Mouse (Mus musculus): ENCODE measurements at regions not wholly inside any gene's neighbourhood (a gene's known extent, or its start where the extent isn't known, plus 50 kb on each side); places are given as distances from the start of the nearest gene placed in this dataset.

GRCm38 (mm10) chr2:30685137-30685860 lies 90.5 kb downstream of the Cstad start:
- in situ Hi-C loops (cut with MboI; ENCODE audit: low pct_ligation_motif_present, low pct_unique_long_range_greater_than_20kb, low sequenced_read_pairs), result no loop called here

DNA sequence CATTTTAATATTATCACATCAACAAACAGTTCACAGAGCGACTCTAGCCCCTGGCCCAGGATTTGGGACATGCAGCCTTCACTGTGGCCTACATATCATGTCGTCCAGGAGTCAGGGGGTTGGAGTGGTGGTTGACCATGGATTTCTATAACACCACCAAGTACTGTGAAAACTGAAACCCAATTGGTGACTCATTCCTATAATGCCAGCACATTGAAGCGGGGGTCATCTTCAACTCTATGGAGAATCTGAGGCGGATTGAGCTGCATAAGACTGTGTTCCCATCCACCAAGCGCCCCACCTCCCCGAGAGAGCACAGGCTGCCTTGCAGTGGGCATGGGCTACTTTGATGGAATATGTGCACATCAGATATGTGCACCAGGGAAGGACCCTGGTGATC lies 89.6 kb downstream of the Cstad start:
- H3K27ac ChIP-seq (ENCODE audit: insufficient read depth, low read depth), result no peak overlapping the region
- dilution Hi-C loops (cut with MboI; ENCODE audit: extremely low pct_ligation_motif_present, extremely low pct_unique_long_range_greater_than_20kb, low sequenced_read_pairs), result no loop called here

More at GRCm38 (mm10) chr2:30685137-30685860, 90.5 kb downstream of the Cstad start:
- Histone ChIP-seq H3K4me3 (replicated peaks in 1 of 3; ENCODE audit: low read depth in 2 of 3, low read length in 2 of 3, poor library complexity in 1 of 3) (no peak overlapping the region), H3K9me3 (replicated peaks; ENCODE audit: low read length) (no peaks in the 10 kb centered on the region), H3K36me3 (replicated peaks in 1 of 2; ENCODE audit: control insufficient read depth in 1 of 2, insufficient read depth in 1 of 2, low read length in 1 of 2) (no peaks in the 10 kb centered on the region), H3K9ac (ENCODE audit: insufficient read depth, low read depth) (no peak overlapping the region), H3K79me2 (replicated peaks; ENCODE audit: control insufficient read depth, extremely low read depth, insufficient read depth, poor library complexity, severe bottlenecking) (no peaks in the 10 kb centered on the region), H3K4me1 (ENCODE audit: control insufficient read depth in 1 of 2, insufficient read depth in 2 of 2) (peaks cover 9 to 18% of the 10 kb centered on the region in 2 experiments), H3K27me3 (replicated peaks) (peaks cover 7% of the 10 kb centered on the region), H3K4me2 (ENCODE audit: insufficient read depth, low read depth, poor library complexity, severe bottlenecking) (no peak overlapping the region), H3K27ac (ENCODE audit: insufficient read depth, low read depth) (no peak overlapping the region)
- dilution Hi-C loops (cut with MboI; ENCODE audit: extremely low pct_ligation_motif_present, extremely low pct_unique_long_range_greater_than_20kb, low sequenced_read_pairs), result no loop called here
- TF ChIP-seq POLR2A (IDR thresholded peaks at IDR 0.05; ENCODE audit: low read depth, low read length) (no peak), HCFC1 (IDR thresholded peaks at IDR 0.05; ENCODE audit: low read depth, low read length) (no peak), ZC3H11A (IDR thresholded peaks at IDR 0.05; ENCODE audit: low read depth, low read length) (no peak), JUN (IDR thresholded peaks at IDR 0.05; ENCODE audit: insufficient read depth, low read depth, low read length) (no peak)
- no peak for DNase-seq (ENCODE audit: extremely low read depth)

DNA sequence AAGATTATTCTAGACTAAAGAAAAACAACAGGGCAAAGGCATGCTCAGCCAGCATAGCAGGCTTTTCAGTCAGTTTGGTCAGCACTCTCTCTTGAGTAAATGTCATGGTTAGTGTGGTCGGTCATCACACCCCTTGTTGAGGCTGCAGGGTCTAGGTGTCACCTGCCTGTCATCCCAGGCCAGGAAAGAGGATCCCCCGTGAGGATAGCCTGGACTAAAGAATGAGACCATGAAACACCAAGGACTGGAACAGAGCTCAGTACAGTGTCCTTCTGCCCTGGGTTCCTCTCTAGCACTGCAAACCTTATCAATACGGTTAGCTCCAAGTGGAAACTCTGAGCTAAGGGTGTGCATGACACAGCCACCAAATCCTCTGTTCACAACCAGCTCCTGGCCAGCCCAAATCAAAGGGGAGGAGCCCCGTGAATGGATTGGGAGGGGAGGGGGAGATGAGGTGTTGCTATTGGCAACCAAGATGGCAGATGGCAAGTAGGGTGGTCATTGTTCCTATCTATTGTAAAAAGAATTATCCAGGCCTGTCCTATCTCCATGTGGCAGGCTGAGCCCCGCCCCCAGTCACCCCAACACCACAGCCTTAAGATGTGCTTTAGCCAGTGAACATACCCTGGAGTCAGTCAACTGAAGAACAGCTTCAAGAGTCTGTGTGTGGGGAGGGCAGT lies 87.4 kb downstream of the Cstad start:
- in situ Hi-C loops (cut with MboI; ENCODE audit: low pct_ligation_motif_present, low pct_unique_long_range_greater_than_20kb, low sequenced_read_pairs) (no loop called here), dilution Hi-C loops (cut with MboI; ENCODE audit: extremely low pct_ligation_motif_present, extremely low pct_unique_long_range_greater_than_20kb, low sequenced_read_pairs) (no loop called here)
- no peak overlapping the region for H3K4me3 ChIP-seq (replicated peaks in 1 of 3; ENCODE audit: low read depth in 2 of 3, low read length in 2 of 3, poor library complexity in 1 of 3)
- peaks cover 10% of the 10 kb centered on the region for H3K27me3 ChIP-seq (replicated peaks)
- H3K4me2 ChIP-seq (ENCODE audit: insufficient read depth, low read depth, poor library complexity, severe bottlenecking), result no peak overlapping the region
- no peaks in the 10 kb centered on the region for H3K36me3 ChIP-seq (replicated peaks in 1 of 2; ENCODE audit: control insufficient read depth in 1 of 2, insufficient read depth in 1 of 2, low read length in 1 of 2)
- H3K79me2 ChIP-seq (replicated peaks; ENCODE audit: control insufficient read depth, extremely low read depth, insufficient read depth, poor library complexity, severe bottlenecking), result no peaks in the 10 kb centered on the region
- DNase-seq (ENCODE audit: extremely low read depth), result no peak
- TF ChIP-seq IRF4 (IDR thresholded peaks at IDR 0.05; ENCODE audit: low read depth, low read length) (no peak), ZC3H11A (IDR thresholded peaks at IDR 0.05; ENCODE audit: low read depth, low read length) (no peak), TCF12 (IDR thresholded peaks at IDR 0.05; ENCODE audit: low read depth, low read length) (no peak), JUND (conservative IDR thresholded peaks at IDR 0.05; ENCODE audit: low read depth, low read length) (no peak), SIN3A (IDR thresholded peaks at IDR 0.05; ENCODE audit: low read length) (no peak), ZMIZ1 (IDR thresholded peaks at IDR 0.05; ENCODE audit: low read depth, low read length) (no peak)
- H3K9me3 ChIP-seq (replicated peaks; ENCODE audit: low read length), result peaks cover 9% of the 10 kb centered on the region
- peaks cover 3 to 13% of the 10 kb centered on the region in 2 experiments; a peak in 3 of 4 replicates for H3K4me1 ChIP-seq (ENCODE audit: control insufficient read depth in 1 of 2, insufficient read depth in 2 of 2)
- H3K9ac ChIP-seq (ENCODE audit: insufficient read depth, low read depth), result no peak overlapping the region
- no peak overlapping the region for H3K27ac ChIP-seq (ENCODE audit: insufficient read depth, low read depth)

More for the DNA sequence above, 89.6 kb downstream of the Cstad start:
- in situ Hi-C loops (cut with MboI; ENCODE audit: low pct_ligation_motif_present, low pct_unique_long_range_greater_than_20kb, low sequenced_read_pairs), result no loop called here
- H3K9ac ChIP-seq (ENCODE audit: insufficient read depth, low read depth), result no peak overlapping the region
- no peak overlapping the region for H3K4me2 ChIP-seq (ENCODE audit: insufficient read depth, low read depth, poor library complexity, severe bottlenecking)
- no peaks in the 10 kb centered on the region for H3K79me2 ChIP-seq (replicated peaks; ENCODE audit: control insufficient read depth, extremely low read depth, insufficient read depth, poor library complexity, severe bottlenecking)
- no peak overlapping the region for H3K4me3 ChIP-seq (replicated peaks in 1 of 3; ENCODE audit: low read depth in 2 of 3, low read length in 2 of 3, poor library complexity in 1 of 3)
- H3K4me1 ChIP-seq (ENCODE audit: control insufficient read depth in 1 of 2, insufficient read depth in 2 of 2), result peaks cover 2 to 11% of the 10 kb centered on the region in 2 experiments; a peak in 3 of 4 replicates
- peaks cover 6% of the 10 kb centered on the region for H3K9me3 ChIP-seq (replicated peaks; ENCODE audit: low read length)
- no peak for DNase-seq (ENCODE audit: extremely low read depth)
- TF ChIP-seq UBTF (IDR thresholded peaks at IDR 0.05; ENCODE audit: low read depth, low read length), result no peak
- TF ChIP-seq E2F4 (IDR thresholded peaks at IDR 0.05; ENCODE audit: insufficient replicate concordance, low read depth, low read length), result no peak
- no peak for TF ChIP-seq CTCF (conservative IDR thresholded peaks at IDR 0.05 in 1 of 2, IDR thresholded peaks at IDR 0.05 in 1 of 2; ENCODE audit: low read depth in 2 of 2, low read length in 2 of 2)
- no peak for TF ChIP-seq TCF12 (IDR thresholded peaks at IDR 0.05; ENCODE audit: low read depth, low read length)
- no peak for TF ChIP-seq RCOR1 (conservative IDR thresholded peaks at IDR 0.05; ENCODE audit: low read depth, low read length)
- no peak for TF ChIP-seq MYC (IDR thresholded peaks at IDR 0.05; ENCODE audit: low read depth, low read length)
- TF ChIP-seq KAT2A (IDR thresholded peaks at IDR 0.05; ENCODE audit: insufficient replicate concordance, low read length), result no peak
- no peak for TF ChIP-seq NELFE (IDR thresholded peaks at IDR 0.05; ENCODE audit: low read depth, low read length)
- no peak for TF ChIP-seq MXI1 (IDR thresholded peaks at IDR 0.05; ENCODE audit: low read depth, low read length)
- TF ChIP-seq JUND (conservative IDR thresholded peaks at IDR 0.05; ENCODE audit: low read depth, low read length), result no peak
- no peak for TF ChIP-seq BHLHE40 (IDR thresholded peaks at IDR 0.05; ENCODE audit: low read depth, low read length)
- TF ChIP-seq SIN3A (IDR thresholded peaks at IDR 0.05; ENCODE audit: low read length), result no peak
- no peak for TF ChIP-seq ELF1 (IDR thresholded peaks at IDR 0.05; ENCODE audit: low read depth, low read length)
- TF ChIP-seq ZNF384 (IDR thresholded peaks at IDR 0.05; ENCODE audit: low read depth, low read length), result no peak
- no peak for TF ChIP-seq USF1 (IDR thresholded peaks at IDR 0.05; ENCODE audit: low read depth, low read length)
- no peak for TF ChIP-seq CHD1 (IDR thresholded peaks at IDR 0.05; ENCODE audit: low read depth, low read length)
- H3K36me3 ChIP-seq (replicated peaks in 1 of 2; ENCODE audit: control insufficient read depth in 1 of 2, insufficient read depth in 1 of 2, low read length in 1 of 2), result no peaks in the 10 kb centered on the region
- H3K27me3 ChIP-seq (replicated peaks), result peaks cover 7% of the 10 kb centered on the region

All from CH12.LX (cell line).